Mouse (Mus musculus): ENCODE measurements around the gene Dvl2. TPM values are rescaled to one million over a fixed set of nuclear protein-coding genes. Genes with fewer than 3 reads are reported as not detected.

Dvl2 gene
- polyA plus RNA-seq, 1 experiment from 2014 or later: 54.1 TPM

GRCm38 (mm10) chr11:69999666-70000065 is 729 bp upstream of the Dvl2 start:
- peak overlapping the region; percentile 97 for H3K4me3 ChIP-seq
- no peak overlapping the region for H3K27ac ChIP-seq (replicated peaks)
- peaks cover 71% of the 10 kb centered on the region for H3K4me1 ChIP-seq

GRCm38 (mm10) chr11:70001159-70001558 is 764 bp downstream of the Dvl2 start:
- H3K27ac ChIP-seq (replicated peaks): peak overlapping the region; percentile 94
- H3K4me3 ChIP-seq: peak overlapping the region; percentile 89
- WGBS: 16% methylated on average over 8 of the region's 8 CpGs
- DNase-seq (ENCODE audit: low spot score): no peak
- no peaks in the 10 kb centered on the region for H3K27me3 ChIP-seq (ENCODE audit: low read depth, poor library complexity, severe bottlenecking)
- H3K9me3 ChIP-seq (replicated peaks): no peaks in the 10 kb centered on the region
- H3K4me1 ChIP-seq: peaks cover 71% of the 10 kb centered on the region
- H3K36me3 ChIP-seq: peaks cover 58% of the 10 kb centered on the region

More at GRCm38 (mm10) chr11:69999666-70000065, 729 bp upstream of the Dvl2 start:
- Histone ChIP-seq H3K27me3 (ENCODE audit: low read depth, poor library complexity, severe bottlenecking) (no peaks in the 10 kb centered on the region), H3K36me3 (peaks cover 45% of the 10 kb centered on the region), H3K9me3 (replicated peaks) (no peaks in the 10 kb centered on the region)
- no peak for DNase-seq (ENCODE audit: low spot score)
- 87% methylated on average over 8 of the region's 8 CpGs for WGBS

GRCm38 (mm10) chr11:70001865-70002264 is 1.5 kb downstream of the Dvl2 start:
- no peaks in the 10 kb centered on the region for H3K27me3 ChIP-seq (ENCODE audit: low read depth, poor library complexity, severe bottlenecking)
- H3K27ac ChIP-seq (replicated peaks): no peak overlapping the region
- H3K4me3 ChIP-seq: peak overlapping the region; percentile 89
- H3K4me1 ChIP-seq: peaks cover 69% of the 10 kb centered on the region
- no peaks in the 10 kb centered on the region for H3K9me3 ChIP-seq (replicated peaks)
- no peak for DNase-seq (ENCODE audit: low spot score)
- H3K36me3 ChIP-seq: peaks cover 65% of the 10 kb centered on the region

- Histone ChIP-seq H3K4me1 (peaks cover 63% of the 10 kb centered on the region), H3K27ac (replicated peaks) (no peak overlapping the region), H3K36me3 (peaks cover 71% of the 10 kb centered on the region), H3K4me3 (peak overlapping the region; percentile 89), H3K27me3 (ENCODE audit: low read depth, poor library complexity, severe bottlenecking) (no peaks in the 10 kb centered on the region), H3K9me3 (replicated peaks) (no peaks in the 10 kb centered on the region)
- WGBS: 89% methylated on average over 2 of the region's 2 CpGs
- no peak for DNase-seq (ENCODE audit: low spot score)
Measured at GRCm38 (mm10) chr11:70002471-70002870, 2.1 kb downstream of the Dvl2 start.

- peak overlapping the region; percentile 0; the same call in 1 of the 2 replicates for H3K4me3 ChIP-seq
Measured at GRCm38 (mm10) chr11:70005521-70005920, 5.1 kb downstream of the Dvl2 start.

GRCm38 (mm10) chr11:70010033-70010432 is 9.6 kb downstream of the Dvl2 start:
- H3K4me1 ChIP-seq: peaks cover 22% of the 10 kb centered on the region
- H3K36me3 ChIP-seq: peaks cover 92% of the 10 kb centered on the region
- H3K27me3 ChIP-seq (ENCODE audit: low read depth, poor library complexity, severe bottlenecking): no peaks in the 10 kb centered on the region
- 95% methylated on average over 6 of the region's 6 CpGs for WGBS
- no peak overlapping the region for H3K4me3 ChIP-seq
- no peak overlapping the region for H3K27ac ChIP-seq (replicated peaks)
- H3K9me3 ChIP-seq (replicated peaks): no peaks in the 10 kb centered on the region
- no peak for DNase-seq (ENCODE audit: low spot score)

More at GRCm38 (mm10) chr11:70005521-70005920, 5.1 kb downstream of the Dvl2 start:
- peaks cover 74% of the 10 kb centered on the region for H3K36me3 ChIP-seq
- 61% methylated on average over 5 of the region's 5 CpGs for WGBS
- no peak overlapping the region for H3K27ac ChIP-seq (replicated peaks)
- H3K9me3 ChIP-seq (replicated peaks): no peaks in the 10 kb centered on the region
- no peaks in the 10 kb centered on the region for H3K27me3 ChIP-seq (ENCODE audit: low read depth, poor library complexity, severe bottlenecking)
- H3K4me1 ChIP-seq: peaks cover 38% of the 10 kb centered on the region
- DNase-seq (ENCODE audit: low spot score): no peak

- WGBS: 91% methylated on average over 12 of the region's 12 CpGs
- Histone ChIP-seq H3K4me1 (peaks cover 25% of the 10 kb centered on the region), H3K27ac (replicated peaks) (no peak overlapping the region), H3K36me3 (peaks cover 87% of the 10 kb centered on the region), H3K27me3 (ENCODE audit: low read depth, poor library complexity, severe bottlenecking) (no peaks in the 10 kb centered on the region), H3K4me3 (no peak overlapping the region), H3K9me3 (replicated peaks) (no peaks in the 10 kb centered on the region)
- DNase-seq (ENCODE audit: low spot score): no peak
Measured at GRCm38 (mm10) chr11:70010548-70010947, 10.2 kb downstream of the Dvl2 start.

- Histone ChIP-seq H3K4me1 (peaks cover 27% of the 10 kb centered on the region), H3K36me3 (peaks cover 83% of the 10 kb centered on the region), H3K27ac (replicated peaks) (no peak overlapping the region), H3K27me3 (ENCODE audit: low read depth, poor library complexity, severe bottlenecking) (no peaks in the 10 kb centered on the region), H3K9me3 (replicated peaks) (no peaks in the 10 kb centered on the region), H3K4me3 (no peak overlapping the region)
- WGBS: 73% methylated on average over 10 of the region's 10 CpGs
- DNase-seq (ENCODE audit: low spot score): no peak
Measured at GRCm38 (mm10) chr11:70010961-70011360, 10.6 kb downstream of the Dvl2 start.

- 92% methylated on average over 9 of the region's 9 CpGs for WGBS
- DNase-seq (ENCODE audit: low spot score): no peak
- peaks cover 44% of the 10 kb centered on the region for H3K4me1 ChIP-seq
- no peak overlapping the region for H3K27ac ChIP-seq (replicated peaks)
- H3K4me3 ChIP-seq: no peak overlapping the region
- no peaks in the 10 kb centered on the region for H3K27me3 ChIP-seq (ENCODE audit: low read depth, poor library complexity, severe bottlenecking)
- peaks cover 63% of the 10 kb centered on the region for H3K36me3 ChIP-seq
- no peaks in the 10 kb centered on the region for H3K9me3 ChIP-seq (replicated peaks)
Measured at GRCm38 (mm10) chr11:70012931-70013330, 12.5 kb downstream of the Dvl2 start.

GRCm38 (mm10) chr11:70013408-70013807 is 13.0 kb downstream of the Dvl2 start:
- no peak for DNase-seq (ENCODE audit: low spot score)
- Histone ChIP-seq H3K27ac (replicated peaks) (no peak overlapping the region), H3K27me3 (ENCODE audit: low read depth, poor library complexity, severe bottlenecking) (no peaks in the 10 kb centered on the region), H3K36me3 (peaks cover 58% of the 10 kb centered on the region), H3K4me3 (peak overlapping the region; percentile 60; the same call in 1 of the 2 replicates), H3K9me3 (replicated peaks) (no peaks in the 10 kb centered on the region), H3K4me1 (peaks cover 49% of the 10 kb centered on the region)
- WGBS: 87% methylated on average over 3 of the region's 3 CpGs

- peak overlapping the region; percentile 60 for H3K4me3 ChIP-seq
- H3K9me3 ChIP-seq (replicated peaks): no peaks in the 10 kb centered on the region
- no peak overlapping the region for H3K27ac ChIP-seq (replicated peaks)
- WGBS: 65% methylated on average over 5 of the region's 5 CpGs
- H3K36me3 ChIP-seq: peaks cover 52% of the 10 kb centered on the region
- no peaks in the 10 kb centered on the region for H3K27me3 ChIP-seq (ENCODE audit: low read depth, poor library complexity, severe bottlenecking)
- no peak for DNase-seq (ENCODE audit: low spot score)
- peaks cover 56% of the 10 kb centered on the region for H3K4me1 ChIP-seq
Measured at GRCm38 (mm10) chr11:70014051-70014450, 13.7 kb downstream of the Dvl2 start.

- WGBS: under 1% methylated on average over 35 of the region's 35 CpGs
- Histone ChIP-seq H3K9me3 (replicated peaks) (no peaks in the 10 kb centered on the region), H3K4me1 (peaks cover 65% of the 10 kb centered on the region), H3K36me3 (peaks cover 42% of the 10 kb centered on the region), H3K27ac (replicated peaks) (peak within 1 kb of the TSS; percentile 83), H3K27me3 (ENCODE audit: low read depth, poor library complexity, severe bottlenecking) (no peaks in the 10 kb centered on the region), H3K4me3 (peak within 1 kb of the TSS; percentile 60)
- DNase-seq (ENCODE audit: low spot score): peak; percentile 86
Measured at GRCm38 (mm10) chr11:70014880-70015558, 14.6 kb downstream of the Dvl2 start, which contains the start of gene Acadvl. Gene Acadvl (minus strand): TSS chr11:70015411.

GRCm38 (mm10) chr11:70015677-70016076 is 15.3 kb downstream of the Dvl2 start:
- peaks cover 72% of the 10 kb centered on the region for H3K4me1 ChIP-seq
- H3K9me3 ChIP-seq (replicated peaks): no peaks in the 10 kb centered on the region
- H3K27me3 ChIP-seq (ENCODE audit: low read depth, poor library complexity, severe bottlenecking): no peaks in the 10 kb centered on the region
- WGBS: 64% methylated on average over 6 of the region's 6 CpGs
- H3K27ac ChIP-seq (replicated peaks): peak overlapping the region; percentile 83; the same call in 1 of the 2 replicates
- no peak for DNase-seq (ENCODE audit: low spot score)
- peak overlapping the region; percentile 60 for H3K4me3 ChIP-seq
- H3K36me3 ChIP-seq: peaks cover 36% of the 10 kb centered on the region
